Mouse (Mus musculus) MEL (cell line): ENCODE data around the gene Tmem151b. TPM values are rescaled to one million over a fixed set of nuclear protein-coding genes. Genes with fewer than 3 reads are reported as not detected.

Experiments
- DNase-seq: peaks from one replicate; pipeline ENCODE4 v3.0.0; 2011; ENCODE audit warnings: low read depth, low spot score
- H3K27ac ChIP-seq: 2 replicates; pipeline ENCODE4 v1.5.1; 2012; ENCODE audit warnings: low read depth, mild to moderate bottlenecking, control low read depth, low read length, moderate library complexity; ENCODE audit not compliant: control insufficient read depth
- H3K27me3 ChIP-seq, 2 experiments: fragments of 150-350 bp in 1 of 2; sonication (generic) in 1 of 2; 2 replicates each; pipeline ENCODE4 v1.6.1; 2012; ENCODE audit warnings: low read length in 2 of 2, mild to moderate bottlenecking in 2 of 2, improper control_type of control experiment in 1 of 2, moderate library complexity in 1 of 2; ENCODE audit not compliant: insufficient read depth in 2 of 2, control insufficient read depth in 1 of 2
- H3K36me3 ChIP-seq, 2 experiments: 2 replicates each; pipeline ENCODE4 v1.6.1; 2012 to 2014; ENCODE audit warnings: low read length in 2 of 2, improper control_type of control experiment in 1 of 2, inconsistent platforms in 1 of 2, mild to moderate bottlenecking in 1 of 2; ENCODE audit not compliant: insufficient read depth in 2 of 2, control insufficient read depth in 1 of 2
- H3K4me1 ChIP-seq, 2 experiments: fragments of 150-350 bp in 1 of 2; sonication (generic) in 1 of 2; 2 replicates each; pipeline ENCODE4 v1.6.1; 2012; ENCODE audit warnings: low read length in 2 of 2, improper control_type of control experiment in 1 of 2, mild to moderate bottlenecking in 1 of 2; ENCODE audit not compliant: insufficient read depth in 2 of 2, control insufficient read depth in 1 of 2
- H3K4me3 ChIP-seq, 2 experiments: fragments of 150-350 bp in 1 of 2; sonication (generic) in 1 of 2; 2 replicates each; pipeline ENCODE4 v1.5.1; 2012; ENCODE audit warnings: low read depth in 2 of 2, low read length in 2 of 2, mild to moderate bottlenecking in 2 of 2, moderate library complexity in 2 of 2, control low read depth in 1 of 2, improper control_type of control experiment in 1 of 2; ENCODE audit not compliant: control insufficient read depth in 1 of 2, insufficient read depth in 1 of 2
- H3K79me2 ChIP-seq: 2 replicates; pipeline ENCODE4 v1.6.1; 2012; ENCODE audit warnings: mild to moderate bottlenecking, low read length, moderate library complexity; ENCODE audit not compliant: control insufficient read depth, poor library complexity, insufficient read depth
- H3K9ac ChIP-seq: 2 replicates; pipeline ENCODE4 v1.6.1; 2012; ENCODE audit warnings: low read depth, mild to moderate bottlenecking, control low read depth, low read length, moderate library complexity; ENCODE audit not compliant: control insufficient read depth, poor library complexity, severe bottlenecking
- H3K9me3 ChIP-seq: fragments of 150-350 bp; sonication (generic); replicated peaks from 2 replicates; pipeline ENCODE4 v1.6.1; 2012; ENCODE audit warnings: mild to moderate bottlenecking, low read length, improper control_type of control experiment, moderate library complexity; ENCODE audit not compliant: insufficient read depth
- BHLHE40 ChIP-seq: IDR thresholded peaks from 2 replicates; pipeline ENCODE4 v1.6.1; 2012; ENCODE audit warnings: low read depth, mild to moderate bottlenecking, inconsistent platforms, low read length, improper control_type of control experiment, borderline replicate concordance
- CHD1 ChIP-seq: IDR thresholded peaks from 2 replicates; pipeline ENCODE4 v1.6.1; 2012; ENCODE audit warnings: low read depth, mild to moderate bottlenecking, inconsistent platforms, low read length, improper control_type of control experiment
- CTCF ChIP-seq, 3 experiments: IDR thresholded peaks in 2 of 3; conservative IDR thresholded peaks in 1 of 3; 2 replicates each; pipeline ENCODE4 v1.5.1; 2011 to 2012; ENCODE audit warnings: low read length in 3 of 3, low read depth in 2 of 3, mild to moderate bottlenecking in 2 of 3, improper control_type of control experiment in 1 of 3, inconsistent platforms in 1 of 3, mixed read lengths in 1 of 3, moderate library complexity in 1 of 3; ENCODE audit not compliant: control insufficient read depth in 1 of 3, insufficient read depth in 1 of 3, poor library complexity in 1 of 3, severe bottlenecking in 1 of 3
- E2F4 ChIP-seq: IDR thresholded peaks from 2 replicates; pipeline ENCODE4 v1.6.1; 2011; ENCODE audit warnings: low read depth, low read length, improper control_type of control experiment, borderline replicate concordance
- ELF1 ChIP-seq: IDR thresholded peaks from 2 replicates; pipeline ENCODE4 v1.6.1; 2014; ENCODE audit warnings: low read depth, mild to moderate bottlenecking, inconsistent platforms, low read length, improper control_type of control experiment, moderate library complexity
- GATA1 ChIP-seq: IDR thresholded peaks from 2 replicates; pipeline ENCODE4 v1.6.1; 2011; ENCODE audit warnings: low read depth, low read length, improper control_type of control experiment
- MAX ChIP-seq: IDR thresholded peaks from 2 replicates; pipeline ENCODE4 v1.6.1; 2011; ENCODE audit warnings: low read length, improper control_type of control experiment
- MXI1 ChIP-seq: IDR thresholded peaks from 2 replicates; pipeline ENCODE4 v1.6.1; 2011; ENCODE audit warnings: mild to moderate bottlenecking, low read depth, low read length, improper control_type of control experiment
- NELFE ChIP-seq: IDR thresholded peaks from 2 replicates; pipeline ENCODE4 v1.6.1; 2011; ENCODE audit warnings: low read depth, low read length, improper control_type of control experiment
- POLR2AphosphoS2 ChIP-seq: IDR thresholded peaks from 2 replicates; pipeline ENCODE4 v1.6.1; 2011; ENCODE audit warnings: low read length, improper control_type of control experiment
- POLR2AphosphoS5 ChIP-seq: IDR thresholded peaks from 2 replicates; pipeline ENCODE4 v1.6.1; 2012; ENCODE audit warnings: low read depth, borderline replicate concordance, mild to moderate bottlenecking, inconsistent platforms, low read length, moderate library complexity, mixed read lengths
- SIN3A ChIP-seq: IDR thresholded peaks from 2 replicates; pipeline ENCODE4 v1.6.1; 2012; ENCODE audit warnings: low read length, improper control_type of control experiment, inconsistent platforms
- TCF12 ChIP-seq: IDR thresholded peaks from 2 replicates; pipeline ENCODE4 v1.6.1; 2014; ENCODE audit warnings: low read depth, mild to moderate bottlenecking, inconsistent platforms, low read length, improper control_type of control experiment, moderate library complexity
- ZC3H11A ChIP-seq: IDR thresholded peaks from 2 replicates; pipeline ENCODE4 v1.6.1; 2012; ENCODE audit warnings: low read depth, mild to moderate bottlenecking, inconsistent platforms, low read length, improper control_type of control experiment
- ZMIZ1 ChIP-seq: IDR thresholded peaks from 2 replicates; pipeline ENCODE4 v1.6.1; 2012; ENCODE audit warnings: low read depth, mild to moderate bottlenecking, inconsistent platforms, low read length, improper control_type of control experiment, moderate library complexity
- ZNF384 ChIP-seq: IDR thresholded peaks from 2 replicates; pipeline ENCODE4 v1.6.1; 2012; ENCODE audit warnings: low read depth, mild to moderate bottlenecking, inconsistent platforms, low read length, improper control_type of control experiment
- polyA plus RNA-seq, 2 experiments: library from polyadenylated mRNA; stranded (reverse) in 1 of 2; unstranded in 1 of 2; fragments of >175 nt in 1 of 2; fragments of >200 nt in 1 of 2; gene quantifications; 2 replicates each; pipeline versions ENCODE4 v1.2.1 to v1.2.4; 2012; ENCODE audit warnings: low replicate concordance in 2 of 2, low read depth in 1 of 2; ENCODE audit not compliant: insufficient read length in 2 of 2, insufficient read depth in 1 of 2, missing spikeins in 1 of 2
- total RNA-seq: library from RNA; depleted of rRNA; stranded (reverse); fragments of 300-350 nt; gene quantifications from 2 replicates; pipeline ENCODE4 v1.2.3, GENCODE M21; 2012

Gene Tmem151b
- total and polyA plus RNA-seq, 3 experiments = 0.15 to 1.1 TPM; not detected in 1

- peak overlapping the region; percentile 65 to 88 for H3K4me3 ChIP-seq
- H3K4me1 ChIP-seq = peaks cover 0 to 27% of the 10 kb centered on the region in 2 experiments; a peak in 2 of 4 replicates
- no peaks in the 10 kb centered on the region for H3K9me3 ChIP-seq
- H3K27me3 ChIP-seq = no peaks in the 10 kb centered on the region
- peak; percentile 79 for DNase-seq
- H3K9ac ChIP-seq = peak overlapping the region; percentile 97
- TF ChIP-seq NELFE (peak; percentile 3; the same call in 1 of the 2 replicates), E2F4 (no peak), POLR2AphosphoS2 (peak; percentile 55), CTCF (IDR thresholded peaks at IDR 0.05 in 2 of 3, conservative IDR thresholded peaks at IDR 0.05 in 1 of 3; ENCODE audit: control insufficient read depth in 1 of 3, insufficient read depth in 1 of 3, low read depth in 2 of 3, low read length in 3 of 3, poor library complexity in 1 of 3, severe bottlenecking in 1 of 3) (peak in 1 of 3 experiments; percentile 7; a peak in 3 of 6 replicates), CHD1 (peak; percentile 67; the same call in 1 of the 2 replicates), TCF12 (no peak), POLR2AphosphoS5 (no peak), GATA1 (no peak), ELF1 (peak; percentile 26; the same call in 1 of the 2 replicates), SIN3A (no peak; the same call in none of the 2 replicates), ZNF384 (no peak), MAX (peak; percentile 51; the same call in 1 of the 2 replicates), MXI1 (peak; percentile 82), BHLHE40 (no peak)
- TF ChIP-seq, all 39 proteins: peak for 7
- Histone ChIP-seq H3K79me2 (peaks cover 38% of the 10 kb centered on the region), H3K36me3 (peaks cover 23 to 25% of the 10 kb centered on the region in 2 experiments), H3K27ac (peak overlapping the region; percentile 80)
These were observed 22.9 kb upstream of the Tmem151b start for GRCm38 (mm10) chr17:45572103-45573086.

GRCm38 (mm10) chr17:45569999-45570398 lies 20.5 kb upstream of the Tmem151b start:
- Histone ChIP-seq H3K4me1 (peaks cover 0 to 30% of the 10 kb centered on the region in 2 experiments; a peak in 2 of 4 replicates), H3K9me3 (no peaks in the 10 kb centered on the region), H3K36me3 (peaks cover 25 to 30% of the 10 kb centered on the region in 2 experiments), H3K27ac (no peak overlapping the region; the same call in 1 of the 2 replicates), H3K27me3 (no peaks in the 10 kb centered on the region), H3K4me3 (no peak overlapping the region), H3K79me2 (peaks cover 42% of the 10 kb centered on the region), H3K9ac (no peak overlapping the region)
- DNase-seq = no peak
- TF ChIP-seq NELFE (no peak), ZMIZ1 (0 out of 2 replicates have a peak, but pooled peaks have one; percentile 40), ZC3H11A (no peak)
